Comparison of ENCODE assay signal across 8 mouse cellular contexts in genomic region chr11:16752007-16752348, GRCm38 (mm10). TPM values are rescaled to one million over a fixed set of nuclear protein-coding genes. Genes with fewer than 3 reads are reported as not detected.
DNase-seq lines count a peak whose midpoint lies in the region; ATAC-seq and TF ChIP-seq lines count a peak whose summit lies in the region.

Gene Egfr (plus strand): TSS chr11:16752203.

- TF ChIP-seq POLR2A in heart, adult 2 months (IDR thresholded peaks at IDR 0.05; ENCODE audit: insufficient read depth, low read depth, low read length), result peak; percentile 85
- no peak for TF ChIP-seq POLR2A in limb, embryonic 14.5 days (IDR thresholded peaks at IDR 0.05; ENCODE audit: borderline replicate concordance, extremely low read depth, insufficient read depth, insufficient read length)

- WGBS in heart, adult 2 months, result 1% methylated on average over 21 of the region's 21 CpGs
- 0% methylated on average over 21 of the region's 21 CpGs for WGBS in limb, embryonic 14.5 days
- under 1% methylated on average over 21 of the region's 21 CpGs for WGBS in midbrain, embryonic 14.5 days

- no peaks in the 10 kb centered on the region for H3K9me3 ChIP-seq in erythroblast, embryonic 14.5 days (ENCODE audit: control insufficient read depth, low read length)
- no peaks in the 10 kb centered on the region for H3K9me3 ChIP-seq in limb, embryonic 14.5 days (ENCODE audit: control insufficient read depth, low read length)
- H3K9me3 ChIP-seq in midbrain, embryonic 14.5 days (ENCODE audit: control insufficient read depth, low read length), result no peaks in the 10 kb centered on the region

- no peaks in the 10 kb centered on the region for H3K79me2 ChIP-seq in heart, adult 2 months (replicated peaks; ENCODE audit: control insufficient read depth, insufficient read depth, low read length)

- no peak for TF ChIP-seq EP300 in heart, adult 2 months (IDR thresholded peaks at IDR 0.05; ENCODE audit: insufficient read depth, low read depth, low read length)

- DNase-seq in embryo, embryonic 9.5 days (ENCODE audit: extremely low spot score), result peak; percentile 75
- peak; percentile 83 for DNase-seq in heart, adult 2 months
- peak; percentile 84 for DNase-seq in kidney, adult 18-20 months
- DNase-seq in limb, embryonic 14.5 days (ENCODE audit: low spot score), result peak; percentile 66
- peak; percentile 51 for DNase-seq in midbrain, embryonic 14.5 days
- DNase-seq in testis, postnatal 14 days (ENCODE audit: low spot score), result peak; percentile 67

- peak within 1 kb of the TSS; percentile 46 for H3K4me3 ChIP-seq in erythroblast, embryonic 14.5 days (replicated peaks)
- H3K4me3 ChIP-seq in heart, adult 2 months, result peak within 1 kb of the TSS; percentile 62
- H3K4me3 ChIP-seq in limb, embryonic 14.5 days (replicated peaks; ENCODE audit: low read length), result peak within 1 kb of the TSS; percentile 79
- H3K4me3 ChIP-seq in midbrain, embryonic 14.5 days (replicated peaks; ENCODE audit: low read depth, low read length), result peak within 1 kb of the TSS; percentile 49

- no peaks in the 10 kb centered on the region for H3K36me3 ChIP-seq in erythroblast, embryonic 14.5 days (ENCODE audit: control insufficient read depth)
- no peaks in the 10 kb centered on the region for H3K36me3 ChIP-seq in heart, adult 2 months (ENCODE audit: control insufficient read depth, insufficient read depth, low read length)
- H3K36me3 ChIP-seq in limb, embryonic 14.5 days (ENCODE audit: control insufficient read depth, insufficient read depth, low read length), result no peaks in the 10 kb centered on the region
- H3K36me3 ChIP-seq in midbrain, embryonic 14.5 days (ENCODE audit: control insufficient read depth, insufficient read depth, low read length), result no peaks in the 10 kb centered on the region

- H3K4me1 ChIP-seq in erythroblast, embryonic 14.5 days (ENCODE audit: control insufficient read depth), result no peaks in the 10 kb centered on the region
- no peaks in the 10 kb centered on the region for H3K4me1 ChIP-seq in heart, adult 2 months (ENCODE audit: control insufficient read depth, insufficient read depth, low read length)
- peaks cover 2% of the 10 kb centered on the region; the same call in 1 of the 2 replicates for H3K4me1 ChIP-seq in limb, embryonic 14.5 days (ENCODE audit: control insufficient read depth, insufficient read depth, low read length)
- H3K4me1 ChIP-seq in midbrain, embryonic 14.5 days (ENCODE audit: control insufficient read depth, insufficient read depth, low read length), result peaks cover 14% of the 10 kb centered on the region

- peak within 1 kb of the TSS; percentile 84 for H3K4me2 ChIP-seq in limb, embryonic 14.5 days (replicated peaks; ENCODE audit: low read depth, low read length, severe bottlenecking)
- H3K4me2 ChIP-seq in midbrain, embryonic 14.5 days (ENCODE audit: low read length), result peak within 1 kb of the TSS; percentile 95

- H3K27me3 ChIP-seq in erythroblast, embryonic 14.5 days (ENCODE audit: control insufficient read depth), result peaks cover 29% of the 10 kb centered on the region
- H3K27me3 ChIP-seq in heart, adult 2 months (ENCODE audit: control insufficient read depth, insufficient read depth, low read length), result no peaks in the 10 kb centered on the region
- peaks cover 13% of the 10 kb centered on the region; the same call in 1 of the 2 replicates for H3K27me3 ChIP-seq in limb, embryonic 14.5 days (ENCODE audit: control insufficient read depth, insufficient read depth, low read length)
- H3K27me3 ChIP-seq in midbrain, embryonic 14.5 days (ENCODE audit: control insufficient read depth, insufficient read depth, low read length), result peaks cover 37% of the 10 kb centered on the region

- H3K27ac ChIP-seq in heart, adult 2 months, result peak within 1 kb of the TSS; percentile 67
- peak within 1 kb of the TSS; percentile 33; the same call in 1 of the 2 replicates for H3K27ac ChIP-seq in limb, embryonic 14.5 days (replicated peaks; ENCODE audit: low read depth, low read length)
- no peak within 1 kb of the TSS for H3K27ac ChIP-seq in midbrain, embryonic 14.5 days (replicated peaks; ENCODE audit: low read depth, low read length)

- H3K9ac ChIP-seq in heart, adult 2 months (ENCODE audit: low read depth, low read length), result peak within 1 kb of the TSS; percentile 62
- peak within 1 kb of the TSS; percentile 70 for H3K9ac ChIP-seq in limb, embryonic 14.5 days (ENCODE audit: low read depth, low read length, severe bottlenecking)
- peak within 1 kb of the TSS; percentile 42 for H3K9ac ChIP-seq in midbrain, embryonic 14.5 days (replicated peaks; ENCODE audit: low read length)

- TF ChIP-seq CTCF in heart, adult 2 months (IDR thresholded peaks at IDR 0.05), result 0 out of 2 replicates have a peak, but pooled peaks have one; percentile 8

- intact Hi-C loops in heart, adult 2 months (cut with DNase I), result loop anchor here (5.0 kb wide), 2 partner anchors 115 to 195 kb away; no protein-coding TSS in a partner anchor

- ATAC-seq in erythroblast, adult 5-6 weeks (replicated peaks; ENCODE audit: low FRiP score, poor library complexity, severe bottlenecking), result no peak
- peak; percentile 88 for ATAC-seq in limb, embryonic 14.5 days (ENCODE audit: low FRiP score, low read depth)
- ATAC-seq in midbrain, embryonic 14.5 days (ENCODE audit: low FRiP score, low TSS enrichment), result peak; percentile 18; the same call in 1 of the 2 replicates

RNA-seq across cellular contexts. Expression of gene Egfr, which starts in this region (rescaled TPM):
- not detected in 2 replicates for polyA plus RNA-seq in erythroblast, embryonic 14.5 days (2012)
- not detected in 2 replicates for total RNA-seq in erythroblast, adult 5-6 weeks (2015; ENCODE audit: low replicate concordance)
- total RNA-seq in erythroblast, adult 5-6 weeks (2017; ENCODE audit: low replicate concordance), result 0.51 TPM in 1 of 2 replicates, not detected in the other
- total RNA-seq in heart, adult 2 months (2021), result 10 to 100 TPM in 1 of 2 experiments, 1 to 10 TPM in 1; 4.9 to 10.5 TPM
- polyA plus RNA-seq in heart, adult 2 months (2012; rRNA removed), result 4.4 and 7.0 TPM in 2 replicates
- 19.8 and 33.3 TPM in 2 replicates for polyA plus RNA-seq in limb, embryonic 14.5 days (2012; rRNA removed)
- 32.2 and 35.8 TPM in 2 replicates for polyA plus RNA-seq in limb, embryonic 14.5 days (2014; fragmentation: Nextera tagmentation; extraction: Ambion mirVana)
- polyA plus RNA-seq in midbrain, embryonic 14.5 days (2014; fragmentation: Nextera tagmentation; extraction: Ambion mirVana), result 3.8 and 4.2 TPM in 2 replicates
